Mouse (Mus musculus) heart, embryonic 11.5 days (tissue): ENCODE data around the gene Mmd2. TPM values are rescaled to one million over a fixed set of nuclear protein-coding genes. Genes with fewer than 3 reads are reported as not detected.

Experiments used
- ATAC-seq: fragments of 200-750 bp; cut with Nextera tagmentation; replicated peaks from 2 replicates; pipeline ENCODE4 v1.8.0; 2017; ENCODE audit warnings: moderate library complexity; ENCODE audit not compliant: insufficient number of reproducible peaks, low FRiP score, low TSS enrichment
- H3K27ac ChIP-seq: fragments of 300-500 bp; sonication (generic); 2 replicates; pipeline ENCODE4 v1.5.1; 2014; ENCODE audit warnings: mild to moderate bottlenecking, low read depth, low read length
- H3K27me3 ChIP-seq: fragments of 300-500 bp; sonication (generic); 2 replicates; pipeline ENCODE4 v1.6.1; 2014; ENCODE audit warnings: mild to moderate bottlenecking, low read length, mixed read lengths; ENCODE audit not compliant: control insufficient read depth, insufficient read depth
- H3K36me3 ChIP-seq: fragments of 300-500 bp; sonication (generic); 2 replicates; pipeline ENCODE4 v1.6.1; 2014; ENCODE audit warnings: mild to moderate bottlenecking, low read length, moderate library complexity, mixed read lengths; ENCODE audit not compliant: control insufficient read depth, insufficient read depth
- H3K4me1 ChIP-seq: fragments of 300-500 bp; sonication (generic); 2 replicates; pipeline ENCODE4 v1.6.1; 2014; ENCODE audit warnings: low read length; ENCODE audit not compliant: control insufficient read depth, insufficient read depth
- H3K4me2 ChIP-seq: fragments of 300-500 bp; sonication (generic); 2 replicates; pipeline ENCODE4 v1.6.1; 2014; ENCODE audit warnings: mild to moderate bottlenecking, moderate library complexity
- H3K4me3 ChIP-seq: fragments of 300-500 bp; sonication (generic); 2 replicates; pipeline ENCODE4 v1.5.1; 2014; ENCODE audit warnings: low read depth, low read length
- H3K9ac ChIP-seq: fragments of 300-500 bp; sonication (generic); 2 replicates; pipeline ENCODE4 v1.6.1; 2014; ENCODE audit warnings: mild to moderate bottlenecking, low read depth, low read length, moderate library complexity
- H3K9me3 ChIP-seq: fragments of 300-500 bp; sonication (generic); replicated peaks from 2 replicates; pipeline ENCODE4 v1.6.1; 2016; ENCODE audit warnings: low read length; ENCODE audit not compliant: control insufficient read depth
- WGBS: fragments of 180-500 bp; shearing (Covaris S2); extraction: QIAGEN DNeasy Blood & Tissue Kit; methylation state at CpG from one replicate; pipeline ENCODE4 v1.1.7; 2014; ENCODE audit not compliant: insufficient replicate concordance; 5-methylcytosine and 5-hydroxymethylcytosine counted together
- polyA plus RNA-seq: library from polyadenylated mRNA; unstranded; fragments of >200 nt; fragmentation: Nextera tagmentation; extraction: Ambion mirVana; gene quantifications from 2 replicates; pipeline ENCODE4 v1.2.1, GENCODE M21; 2014

Gene Mmd2
- polyA plus RNA-seq, 1 experiment from 2014 or later: 0.29 TPM

- no peak overlapping the region for H3K9ac ChIP-seq
- WGBS: 93% methylated on average over 5 of the region's 5 CpGs
- H3K27ac ChIP-seq: no peak overlapping the region
- no peak overlapping the region for H3K4me2 ChIP-seq
- ATAC-seq: no peak
- H3K36me3 ChIP-seq: peaks cover 12% of the 10 kb centered on the region
- no peak overlapping the region for H3K4me3 ChIP-seq
- H3K4me1 ChIP-seq: no peaks in the 10 kb centered on the region
- no peaks in the 10 kb centered on the region for H3K27me3 ChIP-seq
- no peaks in the 10 kb centered on the region for H3K9me3 ChIP-seq
Observed at GRCm38 (mm10) chr5:142637823-142638222, 29.2 kb upstream of the Mmd2 start.

DNA sequence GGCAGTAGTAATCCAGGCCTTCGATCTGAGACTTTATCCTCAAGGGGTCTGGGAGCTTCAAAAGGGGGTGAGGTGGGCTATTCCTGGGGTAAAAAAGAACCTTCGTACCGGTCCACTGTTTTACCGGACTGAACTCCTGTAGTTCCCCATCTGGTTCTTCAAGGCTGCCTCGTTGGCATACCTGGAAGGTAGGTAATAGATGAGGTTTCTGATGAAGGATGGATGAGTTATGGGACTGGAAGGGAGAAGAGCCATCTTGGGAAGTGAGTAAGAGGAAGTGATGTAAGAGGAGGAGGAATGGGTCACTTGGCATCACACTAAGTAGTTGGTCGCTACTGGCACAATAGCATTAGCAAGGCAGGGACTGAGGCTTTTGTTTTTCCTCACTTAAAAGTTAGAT lies 21.6 kb upstream of the Mmd2 start:
- Histone ChIP-seq H3K9ac (peak overlapping the region; percentile 81), H3K4me2 (peak overlapping the region; percentile 77), H3K36me3 (peaks cover 10% of the 10 kb centered on the region), H3K9me3 (no peaks in the 10 kb centered on the region), H3K27me3 (no peaks in the 10 kb centered on the region), H3K4me1 (peaks cover 9% of the 10 kb centered on the region), H3K4me3 (peak overlapping the region; percentile 63), H3K27ac (no peak overlapping the region)
- WGBS: 13% methylated on average over 6 of the region's 6 CpGs
- no peak for ATAC-seq

DNA sequence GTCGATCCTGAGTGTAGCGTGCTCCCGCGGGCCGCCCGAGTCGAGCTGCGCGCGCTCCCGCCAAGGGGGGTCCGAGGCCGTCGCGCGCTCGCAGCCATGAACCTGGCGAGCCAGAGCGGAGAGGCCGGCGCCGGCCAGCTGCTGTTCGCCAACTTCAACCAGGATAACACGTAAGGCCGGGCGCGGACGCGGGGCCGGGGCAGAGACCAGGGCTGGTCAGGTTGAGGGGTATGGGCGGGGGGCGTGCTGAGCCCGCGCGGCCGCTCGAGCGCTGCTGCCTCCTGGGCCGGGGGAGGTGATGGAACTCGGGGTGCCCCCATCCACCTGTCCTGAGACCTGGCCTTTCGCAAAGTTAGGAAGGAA lies 21.0 kb upstream of the Mmd2 start:
- H3K9me3 ChIP-seq: no peaks in the 10 kb centered on the region
- under 1% methylated on average over 41 of the region's 41 CpGs for WGBS

GRCm38 (mm10) chr5:142628726-142629662 lies 20.4 kb upstream of the Mmd2 start:
- H3K27ac ChIP-seq: peak overlapping the region; percentile 94
- peak overlapping the region; percentile 77 for H3K4me2 ChIP-seq
- H3K9ac ChIP-seq: peak overlapping the region; percentile 81
- no peaks in the 10 kb centered on the region for H3K9me3 ChIP-seq
- peak; percentile 97 for ATAC-seq
- under 1% methylated on average over 69 of the region's 69 CpGs for WGBS
- no peaks in the 10 kb centered on the region for H3K27me3 ChIP-seq
- H3K4me1 ChIP-seq: peaks cover 9% of the 10 kb centered on the region
- peak overlapping the region; percentile 63 for H3K4me3 ChIP-seq
- H3K36me3 ChIP-seq: peaks cover 7% of the 10 kb centered on the region

More for the DNA sequence above, 21.0 kb upstream of the Mmd2 start:
- peak overlapping the region; percentile 77 for H3K4me2 ChIP-seq
- peak overlapping the region; percentile 81 for H3K9ac ChIP-seq
- H3K36me3 ChIP-seq: peaks cover 10% of the 10 kb centered on the region
- no peaks in the 10 kb centered on the region for H3K27me3 ChIP-seq
- peak; percentile 58 for ATAC-seq
- peak overlapping the region; percentile 63 for H3K4me3 ChIP-seq
- H3K27ac ChIP-seq: peak overlapping the region; percentile 94
- peaks cover 9% of the 10 kb centered on the region for H3K4me1 ChIP-seq

DNA sequence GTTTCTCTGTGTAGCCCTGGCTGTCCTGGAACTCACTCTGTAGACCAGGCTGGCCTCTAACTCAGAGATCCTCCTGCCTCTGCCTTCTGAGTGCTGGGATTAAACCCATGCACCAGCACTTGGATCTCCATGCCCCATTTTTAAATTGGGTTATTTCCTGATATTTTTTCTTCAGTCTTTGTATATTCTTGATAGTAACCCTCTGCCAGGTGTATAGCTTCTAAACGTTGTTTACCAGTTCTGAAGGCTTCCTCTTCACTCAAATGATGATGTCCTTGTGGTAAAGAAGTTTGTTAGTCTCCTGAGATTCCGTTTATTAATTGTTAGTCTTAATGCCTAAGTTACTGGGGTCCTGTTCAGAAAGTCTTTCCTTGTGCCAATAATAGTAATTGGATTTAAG lies 18.8 kb upstream of the Mmd2 start, which contains the start of gene Wipi2:
Gene Wipi2, plus strand, starts transcription at position 301 of the 400 bp plus-strand sequence.
- peak within 1 kb of the TSS; percentile 81 for H3K9ac ChIP-seq
- no peak for ATAC-seq
- H3K27ac ChIP-seq: peak within 1 kb of the TSS; percentile 94
- WGBS: 75% methylated on average over 2 of the region's 2 CpGs
- no peaks in the 10 kb centered on the region for H3K36me3 ChIP-seq
- H3K4me2 ChIP-seq: peak within 1 kb of the TSS; percentile 77
- peaks cover 9% of the 10 kb centered on the region for H3K4me1 ChIP-seq
- peak within 1 kb of the TSS; percentile 63 for H3K4me3 ChIP-seq
- no peaks in the 10 kb centered on the region for H3K9me3 ChIP-seq
- H3K27me3 ChIP-seq: no peaks in the 10 kb centered on the region

- Histone ChIP-seq H3K36me3 (no peaks in the 10 kb centered on the region), H3K9ac (no peak overlapping the region), H3K4me2 (no peak overlapping the region), H3K9me3 (no peaks in the 10 kb centered on the region), H3K4me1 (no peaks in the 10 kb centered on the region), H3K27me3 (no peaks in the 10 kb centered on the region), H3K4me3 (no peak overlapping the region), H3K27ac (no peak overlapping the region)
- 82% methylated on average over 7 of the region's 7 CpGs for WGBS
- ATAC-seq: no peak
Observed at GRCm38 (mm10) chr5:142623080-142623479, 14.5 kb upstream of the Mmd2 start.

- H3K4me2 ChIP-seq: no peak overlapping the region
- H3K36me3 ChIP-seq: no peaks in the 10 kb centered on the region
- H3K27me3 ChIP-seq: no peaks in the 10 kb centered on the region
- 60% methylated on average over 1 of the region's 1 CpGs for WGBS
- ATAC-seq: no peak
- H3K9ac ChIP-seq: no peak overlapping the region
- no peak overlapping the region for H3K27ac ChIP-seq
- no peaks in the 10 kb centered on the region for H3K4me1 ChIP-seq
- no peak overlapping the region for H3K4me3 ChIP-seq
- H3K9me3 ChIP-seq: no peaks in the 10 kb centered on the region
Observed at GRCm38 (mm10) chr5:142622134-142622533, 13.5 kb upstream of the Mmd2 start.

GRCm38 (mm10) chr5:142621421-142621820 lies 12.8 kb upstream of the Mmd2 start:
- no peak overlapping the region for H3K27ac ChIP-seq
- H3K4me3 ChIP-seq: no peak overlapping the region
- no peak for ATAC-seq
- no peaks in the 10 kb centered on the region for H3K9me3 ChIP-seq
- H3K27me3 ChIP-seq: no peaks in the 10 kb centered on the region
- 68% methylated on average over 2 of the region's 2 CpGs for WGBS
- H3K9ac ChIP-seq: no peak overlapping the region
- no peaks in the 10 kb centered on the region for H3K36me3 ChIP-seq
- H3K4me1 ChIP-seq: no peaks in the 10 kb centered on the region
- no peak overlapping the region for H3K4me2 ChIP-seq
